Mouse (Mus musculus): ENCODE measurements around the gene Mgat4a. TPM values are rescaled to one million over a fixed set of nuclear protein-coding genes. Genes with fewer than 3 reads are reported as not detected.
A peak's percentile ranks its signal among the peaks of the same experiment; 100 is the strongest.

Gene Mgat4a
- polyA plus RNA-seq, 2 experiments from 2014 or later: 7.8 to 10.5 TPM

DNA sequence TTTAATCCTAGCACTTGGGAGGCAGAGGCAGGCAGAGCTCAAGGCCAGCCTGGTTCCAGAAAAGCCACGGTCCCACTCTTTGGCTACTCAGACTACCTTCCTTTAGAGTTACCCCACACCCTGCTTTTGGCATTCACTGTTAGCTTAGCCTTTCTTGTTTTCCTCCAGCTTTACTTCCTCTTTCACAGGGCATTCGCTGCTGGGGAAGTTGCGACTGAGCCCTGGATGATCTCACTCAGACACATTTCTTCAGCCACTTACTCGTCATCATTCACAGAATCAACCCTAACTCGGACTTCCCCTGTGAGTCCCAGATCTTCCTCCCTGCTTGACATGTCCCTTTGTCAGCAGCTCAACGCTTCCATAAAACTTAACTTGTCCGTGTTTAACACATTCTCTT lies 49.1 kb downstream of the Mgat4a start:
- peak; percentile 20 for ATAC-seq

- ATAC-seq: no peak
Observed at GRCm38 (mm10) chr1:37490691-37491212, 50.1 kb downstream of the Mgat4a start.

GRCm38 (mm10) chr1:37488531-37488930 lies 52.3 kb downstream of the Mgat4a start:
- no peak for ATAC-seq

GRCm38 (mm10) chr1:37486994-37487393 lies 53.8 kb downstream of the Mgat4a start:
- no peak for ATAC-seq

- ATAC-seq: no peak
Observed at GRCm38 (mm10) chr1:37486439-37486838, 54.4 kb downstream of the Mgat4a start.

GRCm38 (mm10) chr1:37484612-37485011 lies 56.2 kb downstream of the Mgat4a start:
- ATAC-seq: no peak

DNA sequence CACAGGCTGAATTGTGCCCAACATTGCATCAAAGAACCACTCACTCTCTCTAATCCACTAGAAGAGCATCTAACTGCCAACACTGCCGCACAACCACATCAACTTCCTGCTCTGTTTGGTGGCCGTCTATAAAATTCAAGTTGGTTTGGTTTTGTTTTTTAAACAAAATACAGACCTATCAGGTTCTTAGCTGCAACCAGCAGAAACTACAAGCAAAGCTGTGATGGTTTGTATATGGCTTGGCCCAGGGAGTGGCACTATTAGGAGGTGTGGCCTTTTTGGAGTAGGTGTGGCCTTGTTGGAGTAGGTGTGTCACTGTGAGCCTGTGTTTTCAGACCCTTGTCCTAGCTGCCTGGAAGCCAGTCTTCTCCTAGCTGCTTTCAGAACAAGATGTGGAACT lies 59.5 kb downstream of the Mgat4a start:
- ATAC-seq: no peak

DNA sequence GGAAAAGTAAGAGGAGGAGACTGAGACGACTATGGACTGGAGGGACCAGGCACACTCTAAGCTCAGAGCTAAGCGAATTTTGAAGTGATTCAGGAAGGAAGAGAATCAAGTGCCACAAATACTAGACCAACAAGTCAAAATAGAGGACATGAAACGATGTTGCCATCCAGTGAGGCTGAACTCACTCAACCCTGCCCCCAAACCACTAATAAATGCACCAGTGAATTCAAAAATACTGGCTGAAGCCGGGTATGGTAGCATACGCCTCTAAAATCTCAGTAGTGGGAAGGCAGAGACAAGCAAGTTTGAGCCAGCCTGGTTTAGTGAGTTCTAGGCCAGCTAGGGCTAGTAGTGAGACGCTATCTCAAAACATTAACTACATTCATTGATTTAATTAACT lies 60.1 kb downstream of the Mgat4a start:
- no peak for ATAC-seq

DNA sequence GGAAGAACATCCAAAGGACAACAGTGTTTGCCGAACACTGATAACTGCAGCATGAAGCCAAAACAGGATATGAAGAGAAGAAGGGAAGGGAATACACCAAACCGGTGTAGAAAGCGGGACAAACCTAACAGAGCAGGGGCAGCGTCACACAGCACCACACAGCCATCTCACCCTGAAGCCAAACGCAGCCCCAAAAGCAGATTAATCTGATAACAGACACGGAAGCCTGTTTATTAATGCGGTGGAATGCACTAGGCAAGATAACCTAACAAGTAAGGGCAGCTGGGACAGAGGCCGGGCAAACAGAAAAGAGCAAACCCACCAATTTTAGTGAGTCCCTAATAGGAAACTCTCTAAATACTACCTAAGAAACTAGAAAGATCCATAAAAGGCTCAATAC lies 61.1 kb downstream of the Mgat4a start:
- no peak for ATAC-seq

DNA sequence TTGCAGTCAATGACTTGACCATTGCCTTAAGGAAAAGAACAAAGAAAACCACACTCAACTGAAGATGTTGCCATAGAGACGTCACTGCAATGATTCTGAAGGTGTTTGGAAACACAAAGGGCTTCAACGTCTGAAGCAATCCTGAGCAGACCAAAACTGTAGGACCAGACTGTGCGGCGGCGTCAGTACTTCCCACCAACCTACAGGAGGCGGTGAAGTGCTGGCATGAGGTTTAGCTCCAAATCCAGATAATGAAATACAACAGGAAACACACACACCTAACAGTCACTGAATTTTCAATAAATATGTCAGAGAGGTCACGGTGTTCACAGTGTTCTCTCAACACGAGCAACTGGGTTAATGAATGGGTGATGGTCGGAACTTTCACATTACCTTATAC lies 61.7 kb downstream of the Mgat4a start:
- peak; percentile 54 for ATAC-seq

GRCm38 (mm10) chr1:37478416-37478815 lies 62.4 kb downstream of the Mgat4a start:
- no peak for ATAC-seq

DNA sequence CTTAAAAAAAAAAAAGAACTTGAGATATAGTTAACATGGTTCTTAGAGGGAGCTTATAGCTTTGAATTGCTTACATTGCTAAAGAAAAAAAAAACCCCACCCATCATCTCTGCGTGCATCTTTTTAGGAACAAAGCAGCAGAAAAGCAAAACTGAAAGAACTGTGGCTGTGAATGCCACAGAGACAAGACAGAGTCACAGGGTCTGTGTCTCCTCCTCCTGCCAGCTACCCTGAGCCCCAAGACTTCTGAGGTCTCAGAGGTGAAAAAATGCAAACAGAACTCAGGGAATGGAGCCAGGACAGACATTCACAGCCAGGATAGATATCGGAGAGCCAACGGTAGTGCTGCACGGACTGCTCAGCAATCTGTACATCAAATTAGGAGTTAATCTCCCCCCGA lies 62.9 kb downstream of the Mgat4a start:
- ATAC-seq: peak; percentile 64

GRCm38 (mm10) chr1:37477250-37477649 lies 63.6 kb downstream of the Mgat4a start:
- ATAC-seq: peak; percentile 17

GRCm38 (mm10) chr1:37475312-37475711 lies 65.5 kb downstream of the Mgat4a start:
- ATAC-seq: no peak

GRCm38 (mm10) chr1:37474634-37475190 lies 66.1 kb downstream of the Mgat4a start:
- ATAC-seq: no peak

DNA sequence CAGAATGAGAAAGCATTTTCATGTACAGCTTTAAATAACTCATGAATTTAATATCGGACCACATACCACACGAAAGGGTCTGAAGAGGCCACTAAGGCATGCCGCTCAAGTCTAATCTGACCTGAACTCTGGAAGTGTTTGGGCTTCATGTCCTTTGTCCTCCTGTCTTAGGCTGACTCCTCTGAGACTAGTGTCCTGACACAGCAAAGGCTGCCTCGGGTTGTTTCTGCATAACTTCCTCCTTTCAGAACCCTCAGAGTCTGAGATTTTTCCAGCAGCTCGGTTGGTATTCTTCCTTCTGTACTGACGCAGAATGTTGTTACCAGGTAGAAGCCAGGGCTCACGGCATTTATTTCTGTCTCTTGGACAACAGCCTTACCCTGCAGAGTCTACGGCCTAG lies 66.8 kb downstream of the Mgat4a start:
- ATAC-seq: no peak

DNA sequence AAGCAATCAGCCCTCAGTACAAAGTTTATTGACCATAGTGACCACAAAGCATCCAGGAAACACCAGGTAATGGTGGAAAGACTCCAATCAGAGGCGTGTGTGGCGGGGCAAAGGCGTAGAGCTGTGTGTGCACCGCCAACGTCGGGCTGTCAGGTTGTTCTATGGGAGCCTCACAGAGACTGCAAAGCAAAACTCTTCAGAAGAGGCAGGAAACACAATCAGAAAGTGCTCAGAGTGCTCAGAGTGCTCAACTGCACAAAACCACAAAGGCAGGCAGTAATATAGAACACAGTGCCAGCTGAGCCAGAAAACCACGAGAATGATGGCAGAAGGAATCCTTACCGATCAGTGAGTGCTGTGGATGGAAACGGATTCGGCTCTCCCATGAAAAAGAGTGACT lies 67.6 kb downstream of the Mgat4a start:
- peak; percentile 59 for ATAC-seq

GRCm38 (mm10) chr1:37471179-37472148 lies 69.4 kb downstream of the Mgat4a start:
- no peak for ATAC-seq

GRCm38 (mm10) chr1:37469007-37469406 lies 71.8 kb downstream of the Mgat4a start:
- peak; percentile 29 for ATAC-seq

DNA sequence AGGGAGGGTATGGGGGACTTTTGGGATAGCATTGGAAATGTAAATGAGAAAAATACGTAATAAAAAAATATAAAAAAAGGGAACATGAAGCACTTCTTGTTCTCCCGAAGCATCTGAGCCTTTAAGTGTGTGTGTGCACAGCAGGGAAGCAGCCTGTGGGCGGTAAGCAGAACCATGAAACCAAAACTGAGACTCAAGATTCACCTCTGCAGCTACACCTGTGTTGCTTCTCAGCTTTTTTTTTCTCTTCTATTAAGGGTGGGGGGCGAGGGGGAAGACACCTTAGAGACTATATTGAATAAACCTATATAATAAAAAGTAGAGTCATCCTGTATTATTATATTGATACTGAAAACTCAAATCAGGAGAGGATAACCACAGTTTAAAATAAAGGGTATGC lies 73.0 kb downstream of the Mgat4a start:
- ATAC-seq: no peak

GRCm38 (mm10) chr1:37466322-37466995 lies 74.4 kb downstream of the Mgat4a start:
- ATAC-seq: no peak

DNA sequence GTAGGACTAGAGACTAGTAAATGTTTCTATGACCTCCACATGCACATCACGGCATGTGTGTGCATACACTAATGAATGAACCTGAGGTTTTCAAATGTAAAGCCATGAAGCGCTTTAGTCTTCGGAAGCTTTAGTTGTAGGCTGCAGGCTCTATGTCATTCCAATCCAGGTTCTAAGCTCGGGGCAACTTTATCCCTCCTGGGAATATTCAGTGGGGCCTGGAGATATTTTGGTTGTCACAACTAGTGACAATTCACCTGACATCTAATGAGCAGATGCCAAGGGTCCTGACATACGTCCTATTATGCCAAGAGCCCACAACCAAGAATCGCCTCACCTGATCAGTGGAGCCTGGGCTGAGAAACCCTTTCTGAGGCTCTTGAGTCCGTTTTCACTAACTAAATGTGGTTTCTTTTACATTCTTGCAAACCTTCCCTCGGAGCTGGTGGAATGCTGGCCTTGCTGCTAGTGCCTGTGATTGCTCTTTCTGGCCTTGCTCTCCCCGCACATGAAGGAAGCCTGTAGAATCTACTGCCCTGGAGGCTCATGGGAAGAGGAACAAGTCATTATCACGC lies 75.9 kb downstream of the Mgat4a start:
- ATAC-seq: no peak

- ATAC-seq: no peak
Observed at GRCm38 (mm10) chr1:37457546-37457945, 83.3 kb downstream of the Mgat4a start.

Data from activated CD4-positive, CD25-positive, alpha-beta regulatory T cell, adult 4 months (primary cell).